Mouse (Mus musculus): ENCODE data around the gene Xirp1.

GRCm38 (mm10) chr9:120037414-120037813 is 14.0 kb upstream of the Xirp1 start:
- TF ChIP-seq CTCF (IDR thresholded peaks at IDR 0.05; ENCODE audit: low read depth, low read length) (no peak), POLR2A (IDR thresholded peaks at IDR 0.05; ENCODE audit: borderline replicate concordance, low read depth, low read length) (no peak)

Measured in bone marrow macrophage, adult 2 months (primary cell).